Mouse (Mus musculus): ENCODE measurements around the gene Pus7l.

The Pus7l gene

GRCm38 (mm10) chr15:94477287-94477686, 66.1 kb downstream of the Pus7l start:
- no peak for DNase-seq (ENCODE audit: low spot score)

DNA sequence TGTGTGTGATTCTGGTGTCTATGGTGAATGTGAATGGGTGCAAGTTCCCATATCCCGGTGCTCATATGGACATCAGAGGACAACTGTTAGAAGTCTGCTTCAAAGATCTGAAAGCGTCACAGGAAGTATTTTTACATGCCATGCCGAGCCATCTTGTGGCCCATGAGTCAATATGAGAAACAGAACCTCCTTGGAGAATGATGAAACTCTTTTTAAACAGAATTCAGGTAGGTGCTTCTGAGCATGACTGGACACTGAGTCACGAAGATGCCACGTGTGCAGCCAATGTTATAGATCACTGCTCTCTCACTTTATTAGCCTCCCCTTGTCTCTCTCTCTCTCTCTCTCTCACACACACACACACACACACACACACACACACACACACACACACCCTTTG, 67.4 kb downstream of the Pus7l start:
- DNase-seq (ENCODE audit: low spot score) = no peak
